Mouse (Mus musculus) ES-E14 (cell line): ENCODE results near the gene Tenm3. TPM values are rescaled to one million over a fixed set of nuclear protein-coding genes. Genes with fewer than 3 reads are reported as not detected.

Experiments used
- DNase-seq: peaks from one replicate; pipeline ENCODE4 v3.0.0-alpha.2; 2013; ENCODE audit warnings: low read depth, low spot score
- H3K27ac ChIP-seq: 2 replicates; pipeline ENCODE4 v1.5.1; 2012; ENCODE audit warnings: low read depth, mild to moderate bottlenecking, low read length, moderate library complexity, mixed read lengths; ENCODE audit not compliant: poor library complexity, insufficient read depth, severe bottlenecking
- H3K36me3 ChIP-seq: 2 replicates; pipeline ENCODE4 v1.6.1; 2012; ENCODE audit warnings: mild to moderate bottlenecking, low read length, moderate library complexity, mixed read lengths; ENCODE audit not compliant: control insufficient read depth, poor library complexity, insufficient read depth, severe bottlenecking
- H3K4me1 ChIP-seq, 2 experiments: fragments of 150-350 bp in 1 of 2; sonication (generic) in 1 of 2; 2 replicates each; pipeline ENCODE4 v1.6.1; 2012; ENCODE audit warnings: low read length in 2 of 2, mild to moderate bottlenecking in 1 of 2, mixed read lengths in 1 of 2; ENCODE audit not compliant: control insufficient read depth in 2 of 2, insufficient read depth in 2 of 2, poor library complexity in 1 of 2
- H3K4me3 ChIP-seq, 2 experiments: fragments of 150-350 bp in 1 of 2; sonication (generic) in 1 of 2; 2 replicates each; pipeline ENCODE4 v1.5.1; 2012; ENCODE audit warnings: low read length in 2 of 2, low read depth in 1 of 2, mild to moderate bottlenecking in 1 of 2, mixed read lengths in 1 of 2; ENCODE audit not compliant: insufficient read depth in 1 of 2, poor library complexity in 1 of 2, severe bottlenecking in 1 of 2
- H3K9ac ChIP-seq: 2 replicates; pipeline ENCODE4 v1.6.1; 2012; ENCODE audit warnings: low read depth, mild to moderate bottlenecking, low read length, mixed read lengths; ENCODE audit not compliant: poor library complexity, insufficient read depth, severe bottlenecking
- H3K9me3 ChIP-seq: fragments of 150-350 bp; sonication (generic); 2 replicates; pipeline ENCODE4 v1.6.1; 2012; ENCODE audit warnings: low read depth, mild to moderate bottlenecking, low read length; ENCODE audit not compliant: control insufficient read depth, insufficient read depth
- CHD2 ChIP-seq: IDR thresholded peaks from 2 replicates; pipeline ENCODE4 v1.6.1; 2014; ENCODE audit warnings: mild to moderate bottlenecking, low read depth, low read length, inconsistent platforms
- HCFC1 ChIP-seq: IDR thresholded peaks from 2 replicates; pipeline ENCODE4 v1.6.1; 2012; ENCODE audit warnings: low read length, inconsistent platforms, borderline replicate concordance; ENCODE audit not compliant: insufficient read depth
- MAFK ChIP-seq: IDR thresholded peaks from 2 replicates; pipeline ENCODE4 v1.6.1; 2014; ENCODE audit warnings: mild to moderate bottlenecking, low read depth, low read length, inconsistent platforms; ENCODE audit not compliant: insufficient read depth
- ZC3H11A ChIP-seq: IDR thresholded peaks from 2 replicates; pipeline ENCODE4 v1.6.1; 2012; ENCODE audit warnings: low read depth, mild to moderate bottlenecking, inconsistent platforms, low read length, borderline replicate concordance
- ZNF384 ChIP-seq: IDR thresholded peaks from 2 replicates; pipeline ENCODE4 v1.6.1; 2012; ENCODE audit warnings: low read depth, low read length, inconsistent platforms
- in situ Hi-C, 2 experiments: fragments of 600-800 bp; cut with MboI; formaldehyde crosslinking; loops; one replicate each; pipeline ENCODE4 v1.15.1; 2025; ENCODE audit warnings: low sequenced_read_pairs in 2 of 2, inconsistent platforms in 1 of 2; ENCODE audit not compliant: unreplicated experiment in 2 of 2
- total RNA-seq: library from RNA; depleted of rRNA; stranded (reverse); fragments of 300-350 nt; gene quantifications from 2 replicates; pipeline ENCODE4 v1.2.3, GENCODE M21; 2012

Gene Tenm3
- total RNA-seq, 1 experiment = 33.5 TPM

- in situ Hi-C loops = no loop called here
- H3K9ac ChIP-seq = no peak overlapping the region
- no peak for DNase-seq
- H3K4me3 ChIP-seq = no peak overlapping the region
- H3K27ac ChIP-seq = no peak overlapping the region
- no peaks in the 10 kb centered on the region for H3K36me3 ChIP-seq
- TF ChIP-seq ZNF384 (no peak), CHD2 (no peak), HCFC1 (no peak), MAFK (no peak), ZC3H11A (no peak)
- no peaks in the 10 kb centered on the region for H3K9me3 ChIP-seq
- no peaks in the 10 kb centered on the region for H3K4me1 ChIP-seq
These were observed 63.1 kb downstream of the Tenm3 start for GRCm38 (mm10) chr8:48780628-48781027.

- Histone ChIP-seq H3K9me3 (no peaks in the 10 kb centered on the region), H3K36me3 (no peaks in the 10 kb centered on the region), H3K27ac (no peak overlapping the region; the same call in 1 of the 2 replicates), H3K4me3 (no peak overlapping the region), H3K4me1 (no peaks in the 10 kb centered on the region), H3K9ac (no peak overlapping the region)
- no peak for TF ChIP-seq ZNF384
- TF ChIP-seq MAFK = no peak
- no peak for TF ChIP-seq ZC3H11A
- TF ChIP-seq HCFC1 = no peak
- TF ChIP-seq CHD2 = no peak
- in situ Hi-C loops = no loop called here
- no peak for DNase-seq
These were observed 64.6 kb downstream of the Tenm3 start for GRCm38 (mm10) chr8:48779194-48779593.

- no peak for TF ChIP-seq ZNF384
- TF ChIP-seq MAFK = no peak
- TF ChIP-seq ZC3H11A = no peak
- TF ChIP-seq CHD2 = no peak
- no peak for TF ChIP-seq HCFC1
- in situ Hi-C loops = no loop called here
These were observed 67.7 kb downstream of the Tenm3 start for GRCm38 (mm10) chr8:48776081-48776480.

GRCm38 (mm10) chr8:48775531-48776037 lies 68.2 kb downstream of the Tenm3 start:
- no peaks in the 10 kb centered on the region for H3K36me3 ChIP-seq
- no peak for TF ChIP-seq HCFC1
- no peak for TF ChIP-seq CHD2
- no peak for TF ChIP-seq ZNF384
- TF ChIP-seq MAFK = no peak
- TF ChIP-seq ZC3H11A = no peak
- H3K27ac ChIP-seq = no peak overlapping the region
- no peaks in the 10 kb centered on the region for H3K9me3 ChIP-seq
- in situ Hi-C loops = no loop called here
- no peak for DNase-seq
- H3K4me3 ChIP-seq = no peak overlapping the region
- H3K9ac ChIP-seq = no peak overlapping the region
- no peaks in the 10 kb centered on the region for H3K4me1 ChIP-seq

More at GRCm38 (mm10) chr8:48776081-48776480, 67.7 kb downstream of the Tenm3 start:
- Histone ChIP-seq H3K4me1 (no peaks in the 10 kb centered on the region), H3K27ac (no peak overlapping the region), H3K4me3 (no peak overlapping the region), H3K9ac (no peak overlapping the region), H3K36me3 (no peaks in the 10 kb centered on the region), H3K9me3 (no peaks in the 10 kb centered on the region)
- DNase-seq = no peak
